Mouse (Mus musculus) stomach, postnatal 0 days (tissue): ENCODE data around the gene Ipo13. TPM values are rescaled to one million over a fixed set of nuclear protein-coding genes. Genes with fewer than 3 reads are reported as not detected.

Experiments used
- ATAC-seq: fragments of 200-750 bp; cut with Nextera tagmentation; 2 replicates; pipeline ENCODE4 v1.8.0; 2017; ENCODE audit not compliant: low FRiP score, low TSS enrichment
- DNase-seq: peaks from one replicate; pipeline ENCODE4 v3.0.0-alpha.2; 2016; ENCODE audit warnings: low spot score
- H3K27ac ChIP-seq: fragments of 300-500 bp; sonication (generic); replicated peaks from 2 replicates; pipeline ENCODE4 v1.5.1; 2014; ENCODE audit warnings: mild to moderate bottlenecking, control low read depth
- H3K27me3 ChIP-seq: fragments of 300-500 bp; sonication (generic); 2 replicates; pipeline ENCODE4 v1.6.1; 2014; ENCODE audit warnings: low read length; ENCODE audit not compliant: control insufficient read depth, insufficient read depth
- H3K36me3 ChIP-seq: fragments of 300-500 bp; sonication (generic); 2 replicates; pipeline ENCODE4 v1.6.1; 2014; ENCODE audit warnings: low read length, mixed read lengths; ENCODE audit not compliant: control insufficient read depth, insufficient read depth
- H3K4me1 ChIP-seq: fragments of 300-500 bp; sonication (generic); replicated peaks from 2 replicates; pipeline ENCODE4 v1.6.1; 2014; ENCODE audit warnings: antibody characterized with exemption; ENCODE audit not compliant: control insufficient read depth, insufficient read depth
- H3K4me2 ChIP-seq: fragments of 300-500 bp; sonication (generic); replicated peaks from 2 replicates; pipeline ENCODE4 v1.6.1; 2014; ENCODE audit warnings: low read depth, mild to moderate bottlenecking, control low read depth, moderate library complexity
- H3K4me3 ChIP-seq: fragments of 300-500 bp; sonication (generic); 2 replicates; pipeline ENCODE4 v1.5.1; 2014; ENCODE audit warnings: low read depth, low read length, control low read depth
- H3K9ac ChIP-seq: fragments of 300-500 bp; sonication (generic); 2 replicates; pipeline ENCODE4 v1.6.1; 2014; ENCODE audit warnings: mild to moderate bottlenecking, low read length, control low read depth, mixed read lengths
- H3K9me3 ChIP-seq: fragments of 300-500 bp; sonication (generic); 2 replicates; pipeline ENCODE4 v1.6.1; 2016; ENCODE audit warnings: low read length; ENCODE audit not compliant: control insufficient read depth
- CTCF ChIP-seq: IDR thresholded peaks from 2 replicates; pipeline ENCODE4 v1.5.1; 2016; ENCODE audit warnings: antibody characterized with exemption, low read depth, mild to moderate bottlenecking, moderate library complexity
- EP300 ChIP-seq: optimal IDR thresholded peaks from 2 replicates; pipeline ENCODE3; 2016; ENCODE audit warnings: antibody characterized with exemption
- WGBS: fragments of 180-500 bp; shearing (Covaris S2); extraction: QIAGEN DNeasy Blood & Tissue Kit; methylation state at CpG from one replicate; pipeline ENCODE4 v1.1.7; 2014; 5-methylcytosine and 5-hydroxymethylcytosine counted together
- polyA plus RNA-seq: library from polyadenylated mRNA; unstranded; fragments of >200 nt; fragmentation: Nextera tagmentation; extraction: Ambion mirVana; gene quantifications from 2 replicates; pipeline ENCODE4 v1.2.1, GENCODE M21; 2015

The Ipo13 gene
- polyA plus RNA-seq, 1 experiment from 2014 or later, result 21.5 TPM

DNA sequence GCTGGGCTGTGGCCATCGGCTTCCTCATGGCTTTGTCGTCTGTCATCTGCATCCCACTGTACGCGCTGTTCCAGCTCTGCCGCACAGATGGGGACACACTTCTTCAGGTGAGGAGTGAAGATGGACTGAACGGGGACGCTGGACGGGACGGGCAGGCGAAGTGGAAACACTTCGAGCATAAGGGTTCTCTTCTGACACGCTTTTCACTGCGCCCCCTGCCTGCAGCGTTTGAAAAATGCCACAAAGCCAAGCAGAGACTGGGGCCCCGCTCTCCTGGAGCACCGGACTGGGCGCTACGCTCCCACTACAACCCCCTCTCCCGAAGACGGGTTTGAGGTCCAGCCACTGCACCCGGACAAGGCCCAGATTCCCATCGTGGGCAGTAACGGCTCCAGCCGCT lies 47.0 kb downstream of the Ipo13 start:
- Histone ChIP-seq H3K27ac (no peak overlapping the region), H3K36me3 (peaks cover 2% of the 10 kb centered on the region; the same call in 1 of the 2 replicates), H3K4me2 (no peak overlapping the region), H3K4me3 (no peak overlapping the region), H3K9me3 (no peaks in the 10 kb centered on the region), H3K4me1 (no peaks in the 10 kb centered on the region), H3K27me3 (no peaks in the 10 kb centered on the region), H3K9ac (no peak overlapping the region)
- TF ChIP-seq EP300 (no peak), CTCF (peak; percentile 81)
- 20% methylated on average over 24 of the region's 24 CpGs for WGBS
- DNase-seq, result peak; percentile 73
- no peak for ATAC-seq

DNA sequence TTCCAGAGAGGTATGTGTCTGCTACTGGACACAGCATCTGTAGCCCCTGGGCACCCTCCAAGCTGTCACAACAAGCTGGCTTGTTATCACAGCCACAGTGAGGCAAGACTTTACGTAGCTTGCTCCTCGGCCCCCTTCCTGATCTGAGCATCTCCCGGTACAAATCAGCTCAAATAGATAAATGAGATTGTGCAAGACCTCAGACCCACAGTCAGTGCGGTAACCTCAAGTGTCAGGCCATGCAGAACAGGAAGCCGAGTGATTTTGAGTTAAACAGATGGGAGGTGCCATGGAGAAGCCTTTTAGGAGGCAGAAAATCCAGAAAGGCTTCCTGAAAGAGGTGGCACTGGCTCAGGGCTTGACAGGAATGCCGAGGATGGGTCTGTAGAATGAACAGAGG lies 47.8 kb downstream of the Ipo13 start:
- TF ChIP-seq EP300 (no peak), CTCF (no peak)

DNA sequence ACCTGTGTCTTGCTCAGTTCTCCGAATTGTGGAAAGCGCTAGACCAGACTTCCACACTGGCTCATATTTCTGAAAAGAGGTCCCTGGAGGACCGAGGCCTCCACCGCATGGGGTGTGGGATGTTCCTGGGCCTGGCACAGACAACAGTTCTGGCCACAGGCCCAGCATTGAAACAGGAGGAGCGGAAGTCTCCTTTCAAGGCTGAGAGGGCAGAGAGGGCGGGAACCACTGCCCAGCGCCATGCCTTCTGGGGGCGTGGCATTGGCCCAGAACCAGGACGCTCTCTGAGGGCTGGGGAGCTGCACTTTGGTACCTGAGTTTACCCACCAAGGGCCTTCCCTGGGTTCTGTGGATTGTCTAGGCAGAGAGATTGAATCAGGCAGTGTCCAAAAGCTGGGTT lies 48.7 kb downstream of the Ipo13 start:
- Histone ChIP-seq H3K9me3 (no peaks in the 10 kb centered on the region), H3K4me1 (no peaks in the 10 kb centered on the region), H3K36me3 (peaks cover 2% of the 10 kb centered on the region; the same call in 1 of the 2 replicates), H3K4me3 (no peak overlapping the region), H3K27me3 (no peaks in the 10 kb centered on the region), H3K9ac (no peak overlapping the region), H3K4me2 (no peak overlapping the region), H3K27ac (no peak overlapping the region)
- DNase-seq (peak; percentile 81), ATAC-seq (peak; percentile 39)
- 36% methylated on average over 9 of the region's 9 CpGs for WGBS
- TF ChIP-seq EP300 (no peak), CTCF (no peak)

More for the DNA sequence above, 47.8 kb downstream of the Ipo13 start:
- no peak overlapping the region for H3K4me2 ChIP-seq
- H3K27ac ChIP-seq, result no peak overlapping the region
- DNase-seq (no peak), ATAC-seq (no peak)
- no peak overlapping the region for H3K4me3 ChIP-seq
- WGBS, result 67% methylated on average over 6 of the region's 6 CpGs
- H3K9me3 ChIP-seq, result no peaks in the 10 kb centered on the region
- no peak overlapping the region for H3K9ac ChIP-seq
- peaks cover 2% of the 10 kb centered on the region; the same call in 1 of the 2 replicates for H3K36me3 ChIP-seq
- H3K27me3 ChIP-seq, result no peaks in the 10 kb centered on the region
- H3K4me1 ChIP-seq, result no peaks in the 10 kb centered on the region

- H3K4me1 ChIP-seq, result no peaks in the 10 kb centered on the region
- H3K9ac ChIP-seq, result no peak overlapping the region; the same call in 1 of the 2 replicates
- DNase-seq, result peak; percentile 43
- TF ChIP-seq CTCF, result no peak
- no peak for TF ChIP-seq EP300
- H3K36me3 ChIP-seq, result peaks cover 2% of the 10 kb centered on the region; the same call in 1 of the 2 replicates
- H3K4me3 ChIP-seq, result no peak overlapping the region
- peak; percentile 22; the same call in 1 of the 2 replicates for ATAC-seq
- no peaks in the 10 kb centered on the region for H3K9me3 ChIP-seq
- 57% methylated on average over 4 of the region's 4 CpGs for WGBS
- H3K4me2 ChIP-seq, result no peak overlapping the region
- no peak overlapping the region for H3K27ac ChIP-seq
- no peaks in the 10 kb centered on the region for H3K27me3 ChIP-seq
Observed at GRCm38 (mm10) chr4:117862823-117863222, 52.0 kb downstream of the Ipo13 start.

DNA sequence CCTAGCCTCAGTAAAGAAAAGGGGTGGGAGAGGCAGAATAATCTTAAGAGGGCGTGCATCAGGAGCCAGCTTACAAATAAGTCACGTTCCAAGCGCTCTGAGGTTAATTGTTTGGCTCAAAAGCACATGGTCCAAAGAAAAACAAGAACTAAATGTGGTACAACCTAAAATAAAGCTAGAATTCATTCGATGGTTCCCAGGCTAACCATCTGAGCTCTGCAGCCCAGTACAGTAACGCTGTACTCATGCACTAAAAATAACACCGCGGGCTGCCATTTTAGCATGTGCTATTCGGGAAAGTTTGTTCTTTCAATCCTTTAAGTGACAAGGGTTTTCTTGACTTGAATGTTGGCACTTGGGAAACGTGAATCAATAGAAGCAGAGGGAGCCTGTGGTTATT lies 54.2 kb downstream of the Ipo13 start:
- no peak overlapping the region for H3K9ac ChIP-seq
- no peaks in the 10 kb centered on the region for H3K4me1 ChIP-seq
- ATAC-seq (no peak), DNase-seq (no peak)
- WGBS, result 76% methylated on average over 9 of the region's 9 CpGs
- no peak for TF ChIP-seq EP300
- TF ChIP-seq CTCF, result no peak
- H3K27me3 ChIP-seq, result no peaks in the 10 kb centered on the region
- no peaks in the 10 kb centered on the region for H3K9me3 ChIP-seq
- peaks cover 5% of the 10 kb centered on the region; the same call in 1 of the 2 replicates for H3K36me3 ChIP-seq
- H3K27ac ChIP-seq, result no peak overlapping the region
- H3K4me3 ChIP-seq, result no peak overlapping the region
- no peak overlapping the region for H3K4me2 ChIP-seq

GRCm38 (mm10) chr4:117858794-117859193 lies 56.0 kb downstream of the Ipo13 start:
- Histone ChIP-seq H3K27ac (no peak overlapping the region), H3K9me3 (no peaks in the 10 kb centered on the region), H3K9ac (no peak overlapping the region), H3K4me3 (no peak overlapping the region), H3K36me3 (peaks cover 3% of the 10 kb centered on the region; the same call in 1 of the 2 replicates), H3K27me3 (no peaks in the 10 kb centered on the region), H3K4me1 (no peaks in the 10 kb centered on the region), H3K4me2 (no peak overlapping the region)
- DNase-seq, result peak; percentile 84
- peak; percentile 52 for ATAC-seq
- TF ChIP-seq CTCF (peak; percentile 81), EP300 (no peak)
- WGBS, result 82% methylated on average over 3 of the region's 3 CpGs
